Mouse (Mus musculus) right cerebral cortex, adult 2 months (tissue): ENCODE measurements at regions not wholly inside any gene's neighbourhood (a gene's known extent, or its start where the extent isn't known, plus 50 kb on each side); places are given as distances from the start of the nearest gene placed in this dataset.
"Not testable (repeated sequence)": the region's sequence is repeated elsewhere in the genome, so short reads cannot be mapped to it uniquely, and the experiment has no call there.

Experiments
- DNase-seq, 2 experiments: peaks; one replicate each; pipeline ENCODE4 v3.0.0; 2021 to 2022; ENCODE audit warnings: low spot score in 2 of 2

DNA sequence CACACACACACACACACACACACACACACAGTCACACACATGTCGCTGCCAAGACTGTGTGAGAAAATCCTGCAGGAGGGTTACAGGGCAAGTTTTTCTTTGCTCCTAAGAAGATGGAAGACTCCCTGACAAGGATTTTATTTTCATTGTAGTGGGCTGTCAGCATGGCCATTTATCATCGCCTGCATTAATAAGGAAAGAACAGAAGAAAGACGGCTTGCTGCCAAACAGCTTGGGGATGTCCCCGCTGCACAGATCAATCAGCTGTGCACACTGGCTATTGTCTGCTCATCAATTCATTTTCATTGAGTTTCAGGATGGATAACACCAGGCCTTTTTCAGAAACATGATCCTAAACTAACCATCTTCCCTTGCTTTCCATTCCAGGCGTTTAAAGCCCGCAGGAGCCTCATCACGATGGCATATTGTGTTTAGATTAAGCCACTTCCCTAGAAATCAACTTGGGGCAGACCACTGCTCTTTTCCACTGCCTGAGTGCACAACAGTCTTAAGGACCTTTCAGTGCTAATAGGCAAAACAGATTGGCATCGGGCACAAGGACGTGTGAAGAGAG, 213.1 kb upstream of the Crbn start:
- no peak for DNase-seq

DNA sequence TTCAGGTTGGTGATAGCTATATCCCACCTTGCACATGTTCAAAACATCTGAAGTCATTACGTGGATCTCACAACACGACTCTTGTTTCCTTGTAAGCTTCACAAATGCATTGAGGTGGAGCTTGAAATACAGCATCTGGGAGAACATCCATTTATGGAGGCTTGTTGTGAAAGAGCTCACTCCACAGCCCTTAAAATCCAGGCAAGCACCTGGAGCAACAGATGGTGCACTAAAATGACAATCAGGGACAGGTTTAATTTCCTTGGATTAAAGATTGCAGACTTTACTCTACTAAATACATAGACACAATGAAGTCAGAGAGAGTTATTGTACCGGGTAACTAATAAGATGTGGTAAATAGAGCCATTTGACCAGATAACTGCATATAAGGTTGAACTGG, 219.2 kb upstream of the Crbn start:
- DNase-seq, result no peak

DNA sequence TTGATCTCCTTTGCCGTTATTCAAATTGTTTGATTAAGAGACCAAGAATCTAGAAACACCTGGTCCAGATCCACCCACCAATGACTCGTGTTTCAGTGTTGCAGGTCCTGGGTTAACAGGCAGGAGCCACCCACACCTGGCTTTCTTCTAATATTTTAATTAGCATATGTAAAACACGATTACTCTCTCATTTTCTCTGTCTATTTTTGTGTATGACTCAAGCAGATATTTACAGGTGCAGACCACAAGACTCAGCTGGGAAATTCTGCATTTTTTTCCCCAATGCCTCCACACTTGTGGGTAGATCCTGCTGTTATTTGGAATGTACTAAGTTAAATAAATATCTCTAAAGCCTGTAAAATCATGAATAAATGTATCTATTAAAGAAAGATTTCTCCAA, 245.3 kb upstream of the Crbn start:
- peak; percentile 13 to 27 for DNase-seq

DNA sequence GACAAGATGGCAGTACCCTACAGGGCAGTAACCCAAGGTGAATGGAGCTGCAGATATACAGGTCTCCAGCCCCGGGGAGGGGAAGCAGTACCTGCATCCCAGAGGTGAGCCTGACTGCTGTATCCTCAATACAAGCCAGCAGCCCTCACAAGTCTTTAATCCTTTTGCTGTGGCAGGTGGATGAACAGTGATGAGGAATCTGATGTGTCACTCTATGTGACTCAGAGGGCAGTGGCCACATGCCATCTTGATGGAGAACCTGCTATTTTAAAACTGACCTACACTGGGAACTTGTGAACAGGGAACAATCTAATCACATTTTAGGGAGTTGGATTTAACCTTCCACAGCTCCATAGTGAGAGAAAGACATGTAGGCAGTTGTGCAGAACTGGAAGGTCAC, 251.7 kb upstream of the Crbn start:
- no peak for DNase-seq

DNA sequence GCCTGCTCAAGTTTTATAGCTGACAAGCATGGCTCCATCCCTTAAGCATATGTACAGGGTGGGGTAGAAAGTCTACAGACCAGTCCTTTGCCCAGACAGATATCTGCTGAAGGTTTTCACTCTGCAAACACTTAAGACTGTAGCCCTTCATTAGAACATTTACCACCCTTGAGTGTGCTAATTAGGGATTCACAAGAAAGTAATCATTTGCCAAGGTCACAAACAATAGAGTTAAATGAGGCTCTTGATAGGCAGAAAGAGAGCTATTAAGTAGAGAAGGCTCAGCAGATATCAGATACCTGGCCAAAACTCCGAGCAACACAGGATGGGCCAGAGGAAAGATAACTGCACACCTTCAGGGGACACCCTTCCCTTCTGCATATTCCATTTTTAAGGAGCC, 252.3 kb upstream of the Crbn start:
- DNase-seq, result no peak

DNA sequence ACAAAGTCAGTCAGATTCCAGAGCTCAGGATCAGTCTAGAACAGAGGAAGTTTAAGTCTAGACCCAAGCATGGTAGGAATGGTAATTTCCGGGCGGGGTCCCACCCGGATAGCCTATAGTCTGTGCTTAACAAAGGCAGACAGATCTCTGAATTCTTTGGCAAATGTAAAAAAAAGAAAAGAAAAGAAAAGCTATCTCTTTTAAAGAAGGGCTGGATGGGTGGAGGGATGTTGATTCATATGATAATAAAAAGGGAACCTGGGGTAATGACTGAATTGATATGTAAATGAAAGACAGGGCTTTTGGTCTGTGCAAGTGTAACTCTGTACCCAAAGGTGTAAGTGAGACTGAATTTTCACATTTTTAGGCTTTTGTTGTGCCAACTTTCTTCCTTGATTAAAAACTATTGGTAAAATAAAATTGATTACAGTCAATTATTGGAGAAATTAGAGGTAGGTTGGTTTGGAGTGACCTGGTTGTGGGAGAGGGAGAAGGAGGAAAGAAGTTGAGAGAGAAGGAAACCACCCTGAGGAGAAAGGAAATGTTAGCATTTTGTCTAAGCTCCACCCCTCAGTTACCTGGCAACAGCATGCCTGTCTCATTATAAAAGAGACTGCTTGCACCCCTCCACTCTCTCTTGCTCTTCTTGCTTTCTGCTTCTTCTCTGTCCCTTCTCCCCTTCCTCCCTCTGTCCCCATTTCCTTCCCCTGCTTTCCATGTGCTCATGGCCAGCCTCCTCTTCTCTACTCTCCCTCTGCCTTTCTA, 259.3 kb upstream of the Crbn start:
- no peak for DNase-seq

DNA sequence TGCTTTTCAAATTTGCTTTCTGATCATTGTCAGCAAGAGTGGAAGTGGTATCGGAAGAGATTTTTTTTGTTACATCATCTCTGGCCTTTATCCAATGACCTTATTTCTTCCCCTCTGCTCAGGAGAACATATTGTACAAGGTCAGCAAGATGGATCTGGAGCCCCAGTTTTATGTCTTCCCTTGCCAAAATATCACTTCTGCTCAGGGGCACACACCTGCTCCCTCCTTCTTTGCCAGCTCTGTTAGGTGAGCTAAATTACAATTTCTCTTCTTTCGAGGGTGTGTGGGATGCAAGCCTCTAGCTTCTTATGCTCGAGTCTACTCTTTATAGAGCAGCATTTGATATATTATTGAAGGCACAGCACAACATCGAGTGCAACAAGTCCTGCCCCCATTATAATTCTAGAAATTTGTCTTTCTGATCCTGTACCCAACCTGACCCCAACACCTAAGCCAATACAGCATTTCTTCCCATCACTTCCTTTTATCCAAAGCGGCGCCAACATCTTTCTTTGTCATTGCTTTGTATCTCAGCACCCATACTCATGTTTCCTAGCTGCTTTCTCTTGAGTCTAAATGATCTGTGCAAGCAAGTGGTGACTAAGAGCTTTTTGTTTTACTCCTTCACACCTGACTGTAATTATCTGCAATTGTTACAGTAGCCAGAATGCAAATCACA, 263.1 kb upstream of the Crbn start:
- DNase-seq, result no peak

DNA sequence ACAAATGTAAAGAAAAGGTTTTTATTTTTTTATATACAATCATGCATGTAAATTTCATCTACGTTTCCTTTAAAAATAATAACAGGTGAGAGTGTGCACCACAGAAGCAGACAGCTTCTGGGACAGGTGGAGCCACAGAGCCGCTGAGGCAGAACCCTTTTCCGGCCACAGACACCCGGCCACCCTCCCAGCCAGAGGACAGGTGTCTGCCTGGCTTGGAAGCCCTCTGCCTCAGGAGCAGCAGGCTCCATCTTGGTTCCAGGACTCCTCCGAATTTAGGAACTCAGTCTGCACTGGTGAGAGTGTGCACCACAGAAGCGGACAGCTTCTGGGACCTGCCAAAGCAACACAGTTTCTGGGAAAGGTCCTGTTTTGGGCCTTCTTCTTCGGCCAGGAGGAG, 270.6 kb upstream of the Crbn start:
- no peak for DNase-seq

DNA sequence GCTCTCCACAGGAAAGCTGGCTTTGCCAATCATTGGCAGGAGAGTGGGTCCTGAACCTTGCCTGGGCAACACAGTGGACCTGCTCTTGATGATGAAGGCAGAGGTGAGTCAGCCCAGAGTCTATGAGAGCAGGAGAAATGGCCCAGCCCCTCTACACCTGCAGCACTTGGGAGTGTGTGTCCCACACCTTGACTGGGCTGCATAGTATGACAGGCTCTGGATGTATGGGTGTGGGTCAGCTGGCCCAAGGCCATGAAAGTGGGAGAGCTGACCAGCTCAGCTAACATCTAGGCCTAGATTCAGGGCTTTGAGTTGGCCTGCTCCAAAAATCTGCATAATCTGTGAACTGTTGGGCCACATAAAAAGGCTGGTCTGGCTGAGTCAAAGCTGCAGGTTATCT, 292.7 kb upstream of the Crbn start:
- no peak for DNase-seq

DNA sequence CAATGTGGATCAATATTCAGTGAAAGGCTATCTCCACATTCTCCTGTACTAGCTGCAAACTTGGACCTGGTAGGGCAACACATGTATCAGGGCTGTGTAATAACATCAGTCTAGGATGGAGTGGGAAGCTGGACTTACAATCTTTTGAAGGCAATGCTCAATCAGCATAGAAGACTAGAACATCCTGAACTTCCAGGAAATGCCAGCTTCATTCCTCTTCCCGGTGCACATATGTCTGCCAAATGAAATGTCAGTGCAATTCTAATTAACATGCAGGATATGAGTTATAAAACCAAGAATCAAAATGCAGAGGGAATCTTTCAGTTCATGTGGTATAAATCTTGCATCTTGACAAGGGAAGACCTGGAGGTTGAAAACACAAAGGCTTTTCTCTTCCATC, 328.8 kb upstream of the Crbn start:
- peak in 1 of 2 experiments; percentile 3 for DNase-seq

DNA sequence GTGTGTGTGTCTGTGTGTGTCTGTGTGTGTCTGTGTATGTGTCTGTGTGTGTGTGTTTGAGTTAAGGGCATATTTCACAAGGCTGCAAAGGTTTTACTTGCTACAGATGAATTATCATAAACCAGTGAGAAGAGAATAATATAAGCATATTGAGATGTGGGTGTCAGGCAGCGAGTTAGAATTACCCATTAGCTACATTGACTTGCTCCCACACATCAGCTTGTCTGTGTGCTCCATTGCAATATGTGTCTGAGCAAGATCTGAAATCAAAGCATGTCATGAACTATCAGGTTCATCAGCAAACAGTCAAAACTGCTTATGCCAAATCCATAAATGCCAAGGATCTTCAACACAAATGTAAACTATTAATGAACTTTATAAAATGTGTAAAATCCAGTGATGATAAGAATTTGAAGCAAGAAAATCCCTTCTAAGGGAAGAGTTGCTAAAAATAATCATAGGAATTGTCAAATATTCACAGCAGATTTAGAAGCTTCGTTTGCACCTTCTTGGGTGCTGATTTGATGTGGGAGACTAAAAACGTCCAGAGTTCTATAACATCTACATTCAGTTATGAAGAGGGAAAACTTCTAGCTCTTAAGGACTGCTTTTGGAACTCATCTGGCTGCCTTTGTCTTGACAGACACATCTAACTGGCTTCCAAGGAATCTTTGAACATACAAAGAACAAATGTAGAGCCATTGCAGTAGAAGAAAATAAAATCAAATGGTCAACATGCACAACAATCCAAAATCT, 361.7 kb upstream of the Lrrn1 start:
- DNase-seq, result peak; percentile 6 to 12

DNA sequence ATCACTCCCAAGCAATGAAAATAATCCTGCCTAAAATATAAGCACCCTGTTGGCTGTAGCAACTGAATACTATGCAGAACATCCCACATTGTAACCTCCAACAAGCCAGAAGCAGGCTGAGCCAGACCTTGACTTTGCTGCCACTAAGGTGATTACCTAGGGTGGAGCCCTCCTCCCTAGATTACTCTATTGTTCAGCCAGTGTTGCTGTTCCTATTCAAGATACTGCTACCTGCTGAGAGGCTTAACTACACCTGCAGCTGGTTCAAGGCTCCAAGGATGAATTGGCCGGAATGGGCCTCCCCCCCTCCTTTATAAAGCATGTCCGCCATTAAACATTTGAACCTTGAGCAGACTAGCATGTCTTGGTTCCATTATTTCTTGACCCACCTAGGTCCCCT, 311.3 kb upstream of the Lrrn1 start:
- DNase-seq, result no peak

DNA sequence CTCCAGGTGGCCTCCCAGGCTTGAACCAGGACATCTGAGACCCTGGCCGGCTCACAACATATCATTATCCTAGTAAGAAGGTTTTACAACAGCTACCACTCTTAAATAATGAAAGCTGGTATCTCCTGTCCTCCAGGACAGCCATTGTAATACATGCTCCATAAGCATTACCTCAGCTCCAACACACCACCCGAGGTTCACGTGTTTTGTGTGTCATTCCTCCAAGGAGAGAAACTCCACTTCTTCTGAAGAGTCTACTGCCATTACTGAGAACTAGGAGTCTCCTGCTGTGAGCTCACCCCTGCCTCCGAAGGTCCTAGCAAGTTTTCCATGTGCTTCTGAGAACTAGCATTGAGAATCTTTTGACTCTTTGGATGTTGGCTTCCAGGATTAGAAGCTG, 310.8 kb upstream of the Lrrn1 start:
- DNase-seq, result no peak

DNA sequence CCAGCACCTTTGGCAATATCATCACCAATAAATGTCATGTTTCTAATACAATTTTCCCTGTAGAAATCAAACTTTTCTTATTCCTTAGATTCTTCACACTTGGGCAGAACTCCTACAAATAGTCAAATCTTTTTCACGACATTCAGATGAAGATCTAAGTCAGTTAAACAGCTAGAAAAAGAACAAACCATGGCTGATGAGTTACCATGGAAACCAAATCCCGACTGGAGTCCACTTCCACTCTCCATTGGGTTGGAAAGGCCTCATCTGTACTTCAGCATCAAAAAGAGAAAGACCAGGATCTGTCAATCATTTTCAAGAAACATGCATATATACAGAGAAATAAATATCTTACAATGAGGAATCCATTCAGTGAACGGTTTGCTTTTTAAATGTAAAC, 307.0 kb upstream of the Lrrn1 start:
- no peak for DNase-seq

DNA sequence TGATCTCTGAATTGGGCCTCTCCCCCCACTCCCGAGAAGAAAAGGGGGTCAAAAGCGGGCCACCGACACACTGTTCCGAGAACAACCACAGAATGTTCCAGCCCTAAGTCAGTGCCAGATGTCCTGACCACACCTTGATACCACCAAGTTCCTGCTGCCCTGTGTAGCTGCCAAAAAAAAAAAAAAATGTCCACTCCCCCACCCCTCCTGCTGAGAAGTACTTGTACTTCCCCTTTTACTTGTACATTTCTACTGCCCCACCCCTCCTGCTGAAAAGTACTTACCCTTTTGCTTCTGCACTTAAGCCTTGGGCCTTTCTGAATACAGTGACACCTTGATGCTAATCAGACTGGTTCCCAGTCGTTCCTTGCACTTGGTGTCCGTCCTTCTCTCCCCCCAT, 299.7 kb upstream of the Lrrn1 start:
- not testable (repeated sequence) for DNase-seq

DNA sequence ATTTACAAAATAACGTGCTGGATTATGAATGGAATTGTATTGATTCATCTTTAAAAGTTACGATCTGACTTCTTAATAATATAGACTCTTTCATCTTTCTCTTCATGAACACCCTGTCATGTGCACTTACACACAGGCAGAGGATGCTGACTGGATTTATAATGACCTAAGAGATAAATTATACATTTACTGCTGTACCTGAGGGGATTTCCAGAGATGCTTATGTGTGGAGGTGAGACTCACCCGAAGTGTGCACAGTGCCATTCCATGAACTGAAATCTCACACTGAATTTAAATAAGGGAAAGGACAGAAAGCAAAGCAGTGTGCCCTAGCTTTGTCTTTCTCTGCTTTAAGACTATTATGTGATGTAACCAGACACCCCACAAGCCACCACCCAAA, 291.9 kb upstream of the Lrrn1 start:
- no peak for DNase-seq

DNA sequence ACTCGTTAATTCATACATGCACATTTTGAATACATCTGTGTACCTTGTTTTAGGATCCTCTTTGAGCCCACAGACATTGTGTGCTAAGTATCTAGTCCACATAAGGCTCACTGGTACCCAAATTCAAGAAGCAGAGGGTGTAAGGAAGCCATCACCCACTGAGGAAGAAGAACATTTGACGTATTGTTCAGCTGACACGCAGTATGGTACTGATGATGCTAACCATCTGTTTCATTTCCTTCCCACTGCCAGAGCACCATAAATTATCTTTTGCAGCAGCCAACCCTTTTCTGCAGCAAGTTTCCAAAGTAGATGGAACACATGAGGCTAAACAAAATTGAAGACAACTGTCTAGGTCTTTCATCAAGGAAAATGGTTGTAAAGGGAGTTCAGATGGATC, 285.6 kb upstream of the Lrrn1 start:
- DNase-seq, result peak; percentile 15 to 31

DNA sequence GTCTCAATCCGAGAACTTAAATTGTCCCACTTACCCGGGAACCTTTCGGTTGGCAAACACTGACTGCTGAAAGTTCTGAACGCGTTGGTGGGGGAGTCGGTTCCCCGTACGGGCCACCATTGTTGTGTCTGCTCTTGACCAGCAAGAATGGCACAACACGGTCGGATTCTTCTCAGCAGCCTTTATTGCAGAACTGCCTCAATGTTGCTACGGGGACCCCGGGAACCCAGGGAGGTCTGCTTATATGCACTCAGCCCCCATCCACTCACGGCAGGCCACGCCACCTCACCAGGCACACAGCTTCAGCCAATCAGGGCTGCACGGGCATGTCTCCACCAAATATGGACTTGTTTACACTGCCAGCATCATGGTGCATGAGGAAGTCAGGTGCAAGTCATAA, 249.2 kb upstream of the Lrrn1 start:
- DNase-seq, result no peak

DNA sequence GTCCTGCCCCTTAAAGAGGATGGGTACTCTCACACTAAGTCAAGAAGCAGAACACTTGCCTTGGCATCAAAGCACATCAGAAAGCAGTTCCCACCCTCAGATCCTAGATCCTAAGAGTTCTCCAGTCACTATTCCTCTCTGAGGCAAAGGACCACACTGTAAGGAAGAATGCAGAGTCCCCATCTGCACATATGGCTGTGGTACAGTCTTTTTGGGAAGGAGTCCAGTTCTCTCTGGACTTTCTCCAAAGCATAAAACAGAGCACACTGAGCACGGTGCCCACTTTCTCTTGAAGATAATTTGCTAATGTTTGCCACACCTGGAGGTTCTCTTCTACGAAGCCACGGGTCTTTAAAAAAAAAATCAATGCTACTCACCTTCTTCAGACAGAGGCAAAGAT, 238.7 kb upstream of the Lrrn1 start:
- peak in 1 of 2 experiments; percentile 7 for DNase-seq

DNA sequence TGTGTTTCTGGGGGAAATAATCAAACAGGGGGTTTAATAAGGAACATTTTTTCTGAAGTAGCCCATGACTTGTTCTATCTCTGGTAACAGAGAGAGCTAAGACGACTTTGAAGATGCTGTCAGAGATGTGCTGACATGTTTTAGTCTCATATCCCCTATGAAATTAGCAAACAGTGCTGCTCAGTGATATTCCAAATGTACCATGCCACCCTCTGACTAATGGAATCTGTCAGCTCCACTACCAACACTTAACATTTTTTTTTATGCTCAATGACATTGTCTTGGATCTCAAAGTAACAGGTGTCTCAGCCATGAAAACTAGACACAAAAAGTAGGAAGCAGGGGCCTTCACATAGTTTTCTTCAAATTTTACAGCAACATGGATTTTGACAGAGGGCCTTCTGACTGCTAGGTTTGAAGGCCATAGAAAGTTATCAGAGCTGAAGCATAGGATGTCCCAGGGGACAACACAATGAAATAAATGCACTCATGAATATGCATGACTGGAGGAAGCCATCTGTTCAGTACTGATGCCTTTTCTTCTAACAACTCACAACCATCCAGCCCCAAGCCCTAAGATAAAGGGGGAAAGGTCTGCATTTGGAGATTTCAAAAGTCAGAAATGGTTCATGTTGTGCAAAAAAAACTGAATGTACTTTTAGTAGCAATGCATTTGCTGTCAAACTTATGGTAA, 225.7 kb upstream of the Lrrn1 start:
- DNase-seq, result no peak

DNA sequence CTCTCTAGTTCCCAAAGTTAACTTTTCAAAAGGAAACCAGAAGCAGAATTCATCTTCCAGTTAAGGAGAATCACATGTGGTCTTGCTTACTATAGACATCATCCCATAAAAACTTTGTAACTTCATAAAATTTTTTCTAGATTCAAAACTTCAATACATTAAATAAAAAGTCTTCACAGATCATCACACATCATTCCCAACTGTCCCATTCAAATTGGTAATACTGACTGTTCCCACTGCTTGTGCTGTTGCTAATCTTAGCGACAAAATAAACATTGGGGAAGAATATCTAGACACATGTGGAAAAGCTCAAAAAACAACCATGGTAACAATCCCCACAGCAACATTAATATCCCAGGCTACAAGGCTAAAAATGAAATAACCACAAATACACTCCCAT, 210.0 kb upstream of the Lrrn1 start:
- DNase-seq, result no peak

DNA sequence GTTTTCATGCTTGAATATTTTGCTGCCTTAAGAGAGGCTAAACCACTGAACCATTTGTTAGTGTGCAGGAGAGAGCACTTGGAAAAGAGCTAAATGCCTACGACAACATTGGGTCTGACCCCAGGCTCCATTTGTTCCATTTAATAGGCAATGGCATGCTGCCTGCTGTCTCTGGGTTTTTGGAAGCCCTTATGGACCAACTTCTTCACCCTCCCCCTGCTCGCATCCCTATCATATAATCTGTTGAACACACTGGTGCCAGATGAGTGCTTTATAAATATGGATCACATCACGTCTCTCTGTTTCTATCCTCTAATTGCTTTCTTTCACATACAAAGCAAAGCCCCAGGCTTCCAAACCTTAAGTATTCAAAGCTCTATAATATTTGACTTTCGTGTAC, 179.1 kb upstream of the Lrrn1 start:
- no peak for DNase-seq
